Mouse (Mus musculus) heart, embryonic 14.5 days (tissue): ENCODE results near the gene Trir. TPM values are rescaled to one million over a fixed set of nuclear protein-coding genes. Genes with fewer than 3 reads are reported as not detected.
A peak's percentile ranks its signal among the peaks of the same experiment; 100 is the strongest.

ENCODE experiments used
- ATAC-seq: fragments of 200-750 bp; cut with Nextera tagmentation; 2 replicates; pipeline ENCODE4 v1.8.0; 2017; ENCODE audit warnings: low read depth, moderate TSS enrichment; ENCODE audit not compliant: insufficient number of reproducible peaks, insufficient read depth, low FRiP score
- H3K27ac ChIP-seq, 2 experiments: fragments of 200-500 bp in 1 of 2; fragments of 300-500 bp in 1 of 2; sonication (generic) in 1 of 2; replicated peaks in 1 of 2; 2 replicates each; pipeline ENCODE4 v1.5.1; 2012 to 2014; ENCODE audit warnings: low read depth in 2 of 2, low read length in 2 of 2, control low read depth in 1 of 2, mild to moderate bottlenecking in 1 of 2, mixed read lengths in 1 of 2; ENCODE audit not compliant: control insufficient read depth in 1 of 2, insufficient read depth in 1 of 2
- H3K27me3 ChIP-seq: fragments of 300-500 bp; sonication (generic); 2 replicates; pipeline ENCODE4 v1.6.1; 2014; ENCODE audit warnings: mild to moderate bottlenecking, low read length, control low read depth; ENCODE audit not compliant: control insufficient read depth, insufficient read depth
- H3K36me3 ChIP-seq: fragments of 300-500 bp; sonication (generic); 2 replicates; pipeline ENCODE4 v1.6.1; 2014; ENCODE audit warnings: mild to moderate bottlenecking, control low read depth, low read length, mixed read lengths; ENCODE audit not compliant: control insufficient read depth, insufficient read depth
- H3K4me1 ChIP-seq, 2 experiments: fragments of 200-500 bp in 1 of 2; fragments of 300-500 bp in 1 of 2; sonication (generic) in 1 of 2; 2 replicates each; pipeline ENCODE4 v1.6.1; 2012 to 2014; ENCODE audit warnings: low read length in 2 of 2, control low read depth in 1 of 2, mixed read lengths in 1 of 2; ENCODE audit not compliant: control insufficient read depth in 2 of 2, insufficient read depth in 2 of 2
- H3K4me2 ChIP-seq: fragments of 300-500 bp; sonication (generic); 2 replicates; pipeline ENCODE4 v1.6.1; 2014; ENCODE audit warnings: mild to moderate bottlenecking, low read length
- H3K4me3 ChIP-seq, 2 experiments: fragments of 200-500 bp in 1 of 2; fragments of 300-500 bp in 1 of 2; sonication (generic) in 1 of 2; 2 replicates each; pipeline ENCODE4 v1.5.1; 2012 to 2014; ENCODE audit warnings: low read length in 2 of 2, mild to moderate bottlenecking in 2 of 2, control low read depth in 1 of 2, low read depth in 1 of 2, moderate library complexity in 1 of 2; ENCODE audit not compliant: control insufficient read depth in 1 of 2, insufficient read depth in 1 of 2
- H3K9ac ChIP-seq: fragments of 300-500 bp; sonication (generic); 2 replicates; pipeline ENCODE4 v1.6.1; 2014; ENCODE audit warnings: mild to moderate bottlenecking, low read length
- H3K9me3 ChIP-seq: fragments of 300-500 bp; sonication (generic); 2 replicates; pipeline ENCODE4 v1.6.1; 2016; ENCODE audit warnings: low read length, control low read depth; ENCODE audit not compliant: control insufficient read depth
- WGBS: fragments of 180-500 bp; shearing (Covaris S2); extraction: QIAGEN DNeasy Blood & Tissue Kit; methylation state at CpG from one replicate; pipeline ENCODE4 v1.1.7; 2014; 5-methylcytosine and 5-hydroxymethylcytosine counted together
- polyA plus RNA-seq: library from polyadenylated mRNA; unstranded; fragments of >200 nt; fragmentation: Nextera tagmentation; extraction: Ambion mirVana; gene quantifications from 2 replicates; pipeline ENCODE4 v1.2.1, GENCODE M21; 2014

Gene Trir
- polyA plus RNA-seq, 1 experiment from 2014 or later: 95.9 TPM

DNA sequence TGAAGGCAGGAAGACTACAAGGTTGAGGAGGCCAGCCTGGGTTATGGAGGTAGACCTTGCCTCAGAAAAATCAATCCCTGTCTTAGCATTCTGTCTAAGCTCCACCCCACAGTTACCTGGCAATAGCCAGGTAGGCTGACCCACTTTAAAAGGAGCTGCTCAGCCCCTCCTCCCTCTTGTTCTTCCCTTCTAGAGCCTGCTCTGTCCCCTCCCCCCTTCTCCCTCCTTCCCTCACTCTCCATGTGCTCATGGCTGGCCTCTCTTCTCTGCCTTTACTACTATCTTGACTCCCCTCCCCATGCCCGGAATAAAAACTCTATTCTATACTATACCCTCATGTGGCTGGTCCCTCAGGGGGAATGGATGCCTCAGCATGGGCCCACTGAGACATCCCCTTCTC is 7.2 kb downstream of the Trir start:
- Histone ChIP-seq H3K36me3 (peaks cover 50% of the 10 kb centered on the region), H3K27ac (no peak overlapping the region), H3K4me2 (no peak overlapping the region), H3K27me3 (no peaks in the 10 kb centered on the region), H3K4me1 (peaks cover 0 to 22% of the 10 kb centered on the region in 2 experiments; a peak in 3 of 4 replicates), H3K4me3 (no peak overlapping the region), H3K9me3 (no peaks in the 10 kb centered on the region), H3K9ac (no peak overlapping the region)
- no peak for ATAC-seq
- 61% methylated on average over 1 of the region's 1 CpGs for WGBS

DNA sequence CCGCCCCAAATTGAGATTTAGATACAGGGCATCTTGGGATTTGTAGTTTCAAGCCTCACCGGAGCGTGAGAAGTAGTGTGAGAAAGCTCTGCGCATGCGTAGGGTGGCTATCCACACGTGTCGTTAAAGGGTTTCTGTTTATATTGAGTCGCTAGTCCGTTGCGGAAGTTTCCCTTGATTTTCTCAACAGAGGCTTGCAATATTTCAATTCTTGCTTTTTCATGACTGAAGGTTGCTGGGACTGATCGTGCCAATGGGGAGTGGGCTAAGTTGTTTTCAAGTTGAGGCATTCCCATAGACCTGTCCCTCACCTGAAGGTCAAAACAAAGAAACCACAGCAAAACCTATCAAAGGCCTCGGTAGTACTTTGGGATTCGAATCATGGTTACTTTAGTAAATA is 8.1 kb downstream of the Trir start:
- H3K27ac ChIP-seq: peak overlapping the region; percentile 6 to 99; a peak in 1 of 4 replicates
- H3K4me3 ChIP-seq: peak overlapping the region; percentile 33 to 84
- WGBS: 4% methylated on average over 13 of the region's 13 CpGs
- H3K4me1 ChIP-seq: peaks cover 0 to 21% of the 10 kb centered on the region in 2 experiments; a peak in 3 of 4 replicates
- peak overlapping the region; percentile 82 for H3K4me2 ChIP-seq
- no peaks in the 10 kb centered on the region for H3K9me3 ChIP-seq
- no peak for ATAC-seq
- H3K36me3 ChIP-seq: peaks cover 43% of the 10 kb centered on the region
- peak overlapping the region; percentile 92 for H3K9ac ChIP-seq
- H3K27me3 ChIP-seq: no peaks in the 10 kb centered on the region

DNA sequence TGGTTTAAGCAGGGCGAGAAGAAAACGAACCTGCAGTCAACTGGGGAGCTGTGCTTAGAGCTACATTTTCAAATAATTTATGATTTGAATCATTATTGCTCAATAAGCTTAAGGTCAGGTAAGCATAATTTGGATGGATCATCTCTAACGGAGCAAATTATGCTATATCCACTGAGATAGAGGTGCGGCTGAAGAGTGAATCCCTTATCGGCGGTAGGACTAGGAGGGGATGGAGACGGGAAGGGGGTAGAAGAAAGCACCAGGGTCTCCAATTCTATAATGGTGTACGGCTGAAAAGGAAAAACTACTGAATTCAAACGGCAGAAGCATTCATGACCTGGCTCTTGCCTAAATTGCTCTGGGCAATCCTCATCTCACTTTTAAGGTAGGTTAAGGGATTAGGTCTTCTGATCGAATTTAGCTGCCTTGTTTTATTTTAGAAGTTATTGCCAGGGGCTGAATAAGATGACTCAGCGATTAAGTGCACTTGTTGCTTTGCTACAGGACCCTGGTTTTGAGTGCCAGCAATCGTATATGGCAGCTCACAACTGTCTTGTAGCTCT is 8.6 kb downstream of the Trir start:
- no peaks in the 10 kb centered on the region for H3K27me3 ChIP-seq
- H3K4me2 ChIP-seq: peak overlapping the region; percentile 82
- H3K4me3 ChIP-seq: peak overlapping the region; percentile 79 to 84
- no peak for ATAC-seq
- H3K4me1 ChIP-seq: peaks cover 0 to 22% of the 10 kb centered on the region in 2 experiments; a peak in 3 of 4 replicates
- 5% methylated on average over 12 of the region's 12 CpGs for WGBS
- H3K9ac ChIP-seq: peak overlapping the region; percentile 92
- peaks cover 43% of the 10 kb centered on the region for H3K36me3 ChIP-seq
- H3K27ac ChIP-seq: peak overlapping the region; percentile 87 to 99
- H3K9me3 ChIP-seq: no peaks in the 10 kb centered on the region

- H3K27me3 ChIP-seq: no peaks in the 10 kb centered on the region
- peaks cover 0 to 22% of the 10 kb centered on the region in 2 experiments; a peak in 3 of 4 replicates for H3K4me1 ChIP-seq
- H3K4me3 ChIP-seq: peak overlapping the region; percentile 79 to 84
- ATAC-seq: no peak
- peak overlapping the region; percentile 82 for H3K4me2 ChIP-seq
- no peaks in the 10 kb centered on the region for H3K9me3 ChIP-seq
- H3K27ac ChIP-seq: peak overlapping the region; percentile 87 to 99
- H3K36me3 ChIP-seq: peaks cover 43% of the 10 kb centered on the region
- under 1% methylated on average over 15 of the region's 15 CpGs for WGBS
- H3K9ac ChIP-seq: peak overlapping the region; percentile 92
Observed at GRCm38 (mm10) chr8:85035728-85036310, 9.2 kb downstream of the Trir start.

- H3K9ac ChIP-seq: peak overlapping the region; percentile 92
- peaks cover 44% of the 10 kb centered on the region for H3K36me3 ChIP-seq
- under 1% methylated on average over 9 of the region's 9 CpGs for WGBS
- H3K4me3 ChIP-seq: peak overlapping the region; percentile 79 to 84
- peak; percentile 38 for ATAC-seq
- no peaks in the 10 kb centered on the region for H3K27me3 ChIP-seq
- peak overlapping the region; percentile 82 for H3K4me2 ChIP-seq
- no peaks in the 10 kb centered on the region for H3K9me3 ChIP-seq
- H3K4me1 ChIP-seq: peaks cover 0 to 22% of the 10 kb centered on the region in 2 experiments; a peak in 3 of 4 replicates
- peak overlapping the region; percentile 87 to 99 for H3K27ac ChIP-seq
Observed at GRCm38 (mm10) chr8:85036381-85036717, 9.7 kb downstream of the Trir start.

- H3K4me1 ChIP-seq: peaks cover 0 to 22% of the 10 kb centered on the region in 2 experiments; a peak in 3 of 4 replicates
- peak; percentile 92 for ATAC-seq
- peak within 1 kb of the TSS; percentile 96 for H3K4me2 ChIP-seq
- H3K36me3 ChIP-seq: peaks cover 44% of the 10 kb centered on the region
- H3K27me3 ChIP-seq: no peaks in the 10 kb centered on the region
- WGBS: under 1% methylated on average over 59 of the region's 59 CpGs
- H3K9me3 ChIP-seq: no peaks in the 10 kb centered on the region
- peak within 1 kb of the TSS; percentile 92 for H3K9ac ChIP-seq
- peak within 1 kb of the TSS; percentile 84 to 96 for H3K4me3 ChIP-seq
- H3K27ac ChIP-seq: peak within 1 kb of the TSS; percentile 99
Observed at GRCm38 (mm10) chr8:85036718-85037365, 10.2 kb downstream of the Trir start, which contains the start of gene Tnpo2. Gene Tnpo2, plus strand, starts transcription at chr8:85036915.

- Histone ChIP-seq H3K9me3 (no peaks in the 10 kb centered on the region), H3K9ac (peak overlapping the region; percentile 92), H3K27ac (peak overlapping the region; percentile 99), H3K4me2 (peak overlapping the region; percentile 96), H3K4me1 (peaks cover 0 to 22% of the 10 kb centered on the region in 2 experiments; a peak in 3 of 4 replicates), H3K36me3 (peaks cover 44% of the 10 kb centered on the region), H3K27me3 (no peaks in the 10 kb centered on the region), H3K4me3 (peak overlapping the region; percentile 84 to 96)
- ATAC-seq: peak; percentile 11
- under 1% methylated on average over 14 of the region's 14 CpGs for WGBS
Observed at GRCm38 (mm10) chr8:85037366-85037680, 10.7 kb downstream of the Trir start.
